Mouse (Mus musculus): ENCODE results near the gene Epha8. TPM values are rescaled to one million over a fixed set of nuclear protein-coding genes. Genes with fewer than 3 reads are reported as not detected.

The Epha8 gene
- total RNA-seq, 2 experiments from 2014 or later: 9.8 to 10.5 TPM

DNA sequence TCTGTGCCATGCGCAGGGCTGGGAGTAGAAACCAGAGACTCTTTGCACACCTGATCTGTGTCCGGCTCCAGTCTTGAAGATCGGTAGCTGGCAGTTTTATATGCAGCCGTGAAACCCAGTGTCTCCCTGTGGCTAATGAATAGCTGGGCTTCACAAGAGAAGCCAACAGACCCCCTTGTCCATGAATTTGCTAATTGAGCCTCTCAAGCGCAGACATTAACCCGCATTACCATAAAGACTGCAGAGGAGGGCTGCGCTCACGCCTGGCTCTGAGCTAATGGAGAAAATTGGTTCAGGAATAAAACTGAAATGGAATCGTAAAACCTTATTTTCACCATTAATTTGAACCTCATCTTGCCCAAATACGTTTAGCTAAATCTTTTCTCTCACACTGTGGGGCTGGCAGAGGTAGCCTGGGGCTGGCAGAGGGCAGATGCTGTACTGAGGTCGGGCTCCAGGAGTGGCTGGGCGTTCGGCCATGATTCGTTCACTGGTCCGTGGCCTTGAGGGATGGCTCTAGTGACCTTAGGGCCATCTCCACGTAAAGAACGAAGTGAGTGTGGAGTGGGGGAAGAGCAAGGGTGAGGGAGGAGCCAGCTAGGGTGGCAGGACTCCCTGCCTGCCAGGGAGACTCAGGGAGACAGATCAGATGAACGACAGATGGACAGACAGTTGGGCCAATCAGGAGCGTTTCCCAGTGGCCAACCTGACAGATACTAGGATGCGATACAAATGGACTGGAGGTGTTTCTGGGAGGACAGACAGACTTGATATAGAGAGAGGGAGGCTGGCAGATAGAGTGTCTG lies 40.1 kb downstream of the Epha8 start:
- intact Hi-C loops (cut with DNase I): no loop called here
- no peak for DNase-seq (ENCODE audit: low spot score in 2 of 2)

DNA sequence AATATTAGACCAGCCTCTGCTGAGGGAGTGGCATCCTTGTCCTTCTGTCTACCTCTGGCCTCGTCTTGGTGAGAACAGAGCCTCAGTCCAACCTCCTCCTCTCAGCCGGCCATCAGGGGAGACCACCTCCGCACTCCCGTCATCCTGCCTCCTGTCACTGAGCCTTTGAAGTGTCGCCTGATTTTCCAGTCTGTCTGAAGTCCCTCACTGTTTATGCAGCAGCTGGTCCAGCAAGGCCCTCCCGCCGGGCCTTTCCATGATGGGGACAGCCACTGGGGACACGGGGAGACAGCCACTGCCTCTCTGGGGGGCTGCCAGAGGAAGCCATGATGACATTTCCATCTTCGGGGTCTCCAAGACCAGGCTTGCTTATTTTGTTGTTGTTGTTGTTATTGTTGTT lies 43.8 kb downstream of the Epha8 start:
- DNase-seq (ENCODE audit: low spot score in 2 of 2): no peak

DNA sequence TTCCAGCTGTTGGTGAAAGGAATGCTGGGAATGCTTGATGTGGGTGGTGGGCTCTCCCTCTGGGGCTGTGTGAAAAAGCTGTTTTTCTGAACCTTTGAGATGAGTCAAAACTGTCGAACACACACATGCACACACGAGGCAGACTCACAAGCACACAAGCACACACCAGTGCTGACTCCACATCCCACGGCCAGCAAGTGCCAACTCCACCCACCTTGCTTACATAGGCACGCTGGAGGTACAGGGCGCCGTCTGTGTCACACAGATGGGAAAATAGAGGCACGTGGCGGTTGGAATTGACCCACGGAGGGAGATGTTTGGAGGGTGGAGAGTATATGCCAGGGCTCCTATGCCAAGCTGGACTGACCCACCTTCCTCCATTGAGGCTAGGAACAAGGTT lies 44.8 kb downstream of the Epha8 start:
- DNase-seq (ENCODE audit: low spot score in 2 of 2): peak in 1 of 2 experiments; percentile 30
- intact Hi-C loops (cut with DNase I): no loop called here

More for the DNA sequence above, 43.8 kb downstream of the Epha8 start:
- intact Hi-C loops (cut with DNase I): no loop called here

DNA sequence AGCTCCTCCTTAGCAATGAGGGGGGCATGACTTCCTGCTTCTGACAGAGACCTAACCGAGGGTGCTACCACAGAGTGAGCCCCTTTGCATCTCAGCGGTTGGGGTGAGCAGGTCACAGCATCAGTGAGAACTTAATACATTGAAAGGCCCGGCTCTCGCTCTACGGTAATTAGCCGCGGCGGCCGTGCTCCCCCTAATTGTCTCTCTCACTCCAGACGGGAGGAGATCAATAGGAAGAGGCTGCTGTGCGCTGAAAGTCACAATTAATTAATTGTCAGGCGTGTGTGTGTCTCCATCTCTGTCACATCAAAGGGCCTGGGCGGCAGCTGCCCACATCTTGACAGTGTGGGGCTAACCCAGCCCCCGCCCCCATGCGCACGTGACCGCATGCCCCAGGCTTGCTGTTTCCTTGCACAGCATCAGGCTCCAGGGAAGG lies 45.4 kb downstream of the Epha8 start:
- DNase-seq (ENCODE audit: low spot score in 2 of 2): no peak
- intact Hi-C loops (cut with DNase I): no loop called here

DNA sequence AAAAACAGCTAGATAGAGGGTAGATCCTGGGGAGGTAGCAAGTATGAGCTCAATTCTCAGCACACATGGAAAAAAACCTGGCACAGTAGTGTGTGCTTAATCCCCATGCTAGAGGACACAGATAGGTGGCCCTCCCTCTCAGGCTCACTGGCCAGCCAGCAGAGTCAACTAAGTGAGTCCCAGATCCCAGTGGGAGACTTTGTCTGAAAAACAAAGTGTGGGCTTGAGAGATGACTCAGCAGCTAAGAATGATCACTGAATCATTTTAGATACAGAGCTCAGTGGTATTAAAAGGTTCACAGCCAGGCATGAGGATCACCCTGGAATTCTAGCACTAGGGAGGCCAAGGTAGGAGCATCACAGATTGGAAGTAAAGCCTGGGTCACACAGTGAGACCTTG lies 48.8 kb downstream of the Epha8 start:
- DNase-seq (ENCODE audit: low spot score in 2 of 2): no peak
- intact Hi-C loops (cut with DNase I): loop anchor here (5.0 kb wide), 1 partner anchor 74 kb away; no protein-coding TSS in a partner anchor

DNA sequence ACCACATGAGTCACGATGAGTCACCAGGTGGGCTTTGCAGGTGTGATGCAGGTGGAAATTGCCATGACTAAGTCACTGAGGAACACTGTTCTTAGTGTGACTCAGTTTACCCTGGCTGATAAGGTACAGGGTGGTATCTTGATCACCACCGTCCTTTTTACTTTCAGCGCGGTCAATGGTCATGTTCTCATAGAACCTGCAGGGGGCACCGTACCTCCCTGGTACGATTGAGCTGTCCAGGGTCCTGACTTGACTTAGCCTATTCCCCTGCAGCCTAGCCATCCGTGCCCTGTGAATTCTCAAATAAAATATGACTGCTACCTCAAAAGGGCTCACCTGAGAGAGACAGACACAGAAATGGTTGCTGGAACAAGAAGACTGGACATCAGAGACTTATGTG lies 49.6 kb downstream of the Epha8 start:
- no peak for DNase-seq (ENCODE audit: low spot score in 2 of 2)
- intact Hi-C loops (cut with DNase I): loop anchor here (5.0 kb wide), 1 partner anchor 75 kb away; no protein-coding TSS in a partner anchor

- no peak for DNase-seq (ENCODE audit: low spot score in 2 of 2)
- intact Hi-C loops (cut with DNase I): loop anchor here (5.0 kb wide), 1 partner anchor 77 kb away; no protein-coding TSS in a partner anchor
Observed at GRCm38 (mm10) chr4:136904767-136905539, 51.7 kb downstream of the Epha8 start.

- intact Hi-C loops (cut with DNase I): loop anchor here (10.0 kb wide), 1 partner anchor 406 kb away; no protein-coding TSS in a partner anchor
Observed at GRCm38 (mm10) chr4:136899154-136899553, 57.5 kb downstream of the Epha8 start.

DNA sequence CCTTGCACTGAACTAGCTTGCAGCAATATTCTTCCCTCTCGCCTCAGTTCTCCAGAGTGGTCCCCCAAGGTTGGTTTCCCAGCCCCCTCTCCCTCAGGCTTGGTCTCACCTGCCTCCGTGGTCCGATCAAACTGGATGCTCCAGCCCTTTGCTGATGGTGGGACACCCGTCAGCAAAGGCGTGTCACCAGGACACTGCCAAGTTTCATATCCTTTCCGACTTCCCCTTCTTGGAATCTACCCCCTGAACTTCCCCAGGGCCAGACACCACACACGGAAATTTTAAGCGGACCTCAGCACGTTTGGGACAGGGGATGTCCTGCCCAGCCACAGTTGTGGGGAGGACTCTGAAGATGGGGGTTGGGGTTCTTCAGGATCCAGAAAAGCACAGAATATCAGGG lies 58.0 kb downstream of the Epha8 start, which contains the start of gene C1qa:
C1qa (minus strand) TSS at position 167 of the 400 bp plus-strand sequence.
- peak in 1 of 2 experiments; percentile 30 for DNase-seq (ENCODE audit: low spot score in 2 of 2)
- intact Hi-C loops (cut with DNase I): loop anchor here (10.0 kb wide), 1 partner anchor 406 kb away; no protein-coding TSS in a partner anchor

More at GRCm38 (mm10) chr4:136899154-136899553, 57.5 kb downstream of the Epha8 start:
- no peak for DNase-seq (ENCODE audit: low spot score in 2 of 2)

- intact Hi-C loops (cut with DNase I): loop anchor here (10.0 kb wide), 1 partner anchor 407 kb away; no protein-coding TSS in a partner anchor
- DNase-seq (ENCODE audit: low spot score in 2 of 2): no peak
Observed at GRCm38 (mm10) chr4:136898084-136898598, 58.5 kb downstream of the Epha8 start.

GRCm38 (mm10) chr4:136896461-136896860 lies 60.2 kb downstream of the Epha8 start:
- intact Hi-C loops (cut with DNase I): loop anchor here (10.0 kb wide), 1 partner anchor 408 kb away; no protein-coding TSS in a partner anchor
- no peak for DNase-seq (ENCODE audit: low spot score in 2 of 2)

DNA sequence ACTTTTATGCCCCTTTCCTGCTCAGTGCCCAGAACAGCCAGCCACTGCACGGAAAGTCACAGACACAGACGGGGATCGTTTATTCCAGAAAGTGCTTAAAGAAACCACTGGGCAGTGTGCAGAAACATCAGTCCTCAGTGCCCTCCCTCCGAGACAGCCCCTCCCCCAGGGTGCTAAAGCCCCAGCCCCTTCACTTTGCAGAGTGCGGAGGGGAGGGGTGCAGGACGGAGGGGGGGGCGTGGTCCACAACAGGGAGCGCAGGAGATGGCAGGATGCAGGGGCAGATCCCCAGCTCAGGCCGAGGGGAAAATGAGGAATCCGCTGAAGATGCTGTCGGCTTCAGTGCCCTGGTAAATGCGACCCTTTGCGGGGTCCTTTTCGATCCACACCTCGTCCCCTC lies 60.8 kb downstream of the Epha8 start:
- intact Hi-C loops (cut with DNase I): loop anchor here (10.0 kb wide), 1 partner anchor 409 kb away; no protein-coding TSS in a partner anchor
- DNase-seq (ENCODE audit: low spot score in 2 of 2): no peak

DNA sequence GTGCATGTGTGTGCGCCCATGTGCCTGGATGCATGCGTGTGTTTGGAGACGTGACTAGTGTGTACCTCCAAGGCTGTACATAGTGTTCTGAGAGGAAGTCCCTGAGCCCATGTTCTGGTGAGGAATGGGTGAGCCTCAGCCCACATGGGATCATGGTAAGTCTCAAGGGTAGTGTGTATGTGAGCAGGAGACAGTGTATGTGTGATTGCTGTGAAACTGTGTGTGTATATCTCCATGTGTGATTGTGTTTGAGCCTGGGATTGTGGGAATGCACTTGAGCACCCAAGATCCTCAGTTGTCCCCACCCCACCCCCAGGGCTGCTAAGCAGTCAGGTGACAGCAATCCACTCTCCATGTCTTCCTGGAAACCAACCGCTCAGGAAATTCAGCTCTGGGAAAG lies 61.8 kb downstream of the Epha8 start:
- no peak for DNase-seq (ENCODE audit: low spot score in 2 of 2)
- intact Hi-C loops (cut with DNase I): loop anchor here (1.0 to 10.0 kb wide), 3 partner anchors 87 to 410 kb away; no protein-coding TSS in a partner anchor

DNA sequence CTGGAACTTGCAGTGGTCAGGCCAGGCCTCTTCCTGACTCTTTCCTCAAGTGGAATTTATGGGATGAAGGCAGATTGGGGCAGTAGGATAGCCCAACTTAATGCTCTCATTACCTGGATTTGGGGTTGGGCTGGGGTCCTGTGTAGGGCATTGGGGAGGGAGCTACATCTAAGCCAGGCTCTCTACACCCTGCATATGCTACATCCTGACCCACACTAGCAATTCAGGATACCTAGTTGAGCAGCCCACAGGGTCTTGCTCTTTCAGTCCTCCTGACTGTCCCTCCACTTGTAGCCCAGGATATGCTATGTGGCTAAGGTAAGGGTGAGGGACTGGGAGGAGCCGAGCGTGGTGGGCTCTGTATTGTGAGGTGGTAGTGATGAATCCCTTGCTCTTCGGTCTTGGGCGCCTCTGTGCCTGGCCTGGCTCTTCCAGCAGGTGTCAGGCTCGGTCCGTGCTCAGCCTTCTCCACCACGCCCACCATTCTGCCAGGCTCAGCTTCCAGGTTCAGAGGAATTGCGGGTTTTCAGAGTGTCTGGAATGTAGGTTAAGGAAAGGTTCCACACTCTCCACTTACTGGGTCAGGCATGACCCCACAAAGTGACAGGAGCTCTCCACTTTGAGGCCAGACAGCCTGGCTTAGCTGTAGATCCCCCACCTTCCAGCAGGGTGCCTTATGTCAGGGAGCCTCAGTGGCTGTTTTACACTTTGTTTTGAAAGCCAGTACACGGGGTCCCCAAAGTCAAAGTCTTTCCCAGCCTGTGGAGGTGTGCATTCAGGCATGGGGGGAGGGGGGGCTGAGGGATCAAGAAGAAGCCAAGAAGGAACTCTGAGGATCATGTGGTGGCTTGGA lies 62.7 kb downstream of the Epha8 start:
- DNase-seq (ENCODE audit: low spot score in 2 of 2): peak; percentile 75 to 78
- intact Hi-C loops (cut with DNase I): loop anchor here (1.0 to 10.0 kb wide), 3 partner anchors 88 to 411 kb away; no protein-coding TSS in a partner anchor

- DNase-seq (ENCODE audit: low spot score in 2 of 2): peak; percentile 40 to 63
- intact Hi-C loops (cut with DNase I): loop anchor here (5.0 to 10.0 kb wide), 2 partner anchors 89 to 412 kb away; no protein-coding TSS in a partner anchor
Observed at GRCm38 (mm10) chr4:136892811-136893210, 63.8 kb downstream of the Epha8 start, which contains the start of gene C1qc. Gene C1qc, minus strand, starts transcription at chr4:136893065.

- intact Hi-C loops (cut with DNase I): loop anchor here (5.0 to 10.0 kb wide), 2 partner anchors 90 to 412 kb away; no protein-coding TSS in a partner anchor
Observed at GRCm38 (mm10) chr4:136892371-136892770, 64.2 kb downstream of the Epha8 start.

DNA sequence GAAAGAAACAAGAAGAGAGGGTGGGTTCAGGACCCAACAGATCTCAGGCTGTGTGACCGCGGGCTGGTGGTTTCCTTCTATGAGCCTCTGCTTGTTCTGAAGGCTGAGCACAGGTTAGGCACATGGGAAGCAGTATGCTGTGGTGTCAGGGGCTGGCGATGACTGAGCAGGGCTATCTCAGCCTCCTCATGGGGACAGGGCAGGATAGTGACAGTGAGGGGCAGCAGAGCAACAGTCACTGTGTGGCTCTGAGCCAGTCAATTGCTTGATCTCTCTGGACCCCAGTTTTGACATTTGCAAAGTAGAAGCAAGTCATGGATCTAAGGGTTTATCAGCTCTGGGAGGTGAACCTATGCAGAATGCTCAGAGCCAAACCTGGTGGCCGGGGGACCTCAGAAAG lies 65.5 kb downstream of the Epha8 start:
- no peak for DNase-seq (ENCODE audit: low spot score in 2 of 2)
- intact Hi-C loops (cut with DNase I): loop anchor here (5.0 to 10.0 kb wide), 2 partner anchors 91 to 414 kb away; no protein-coding TSS in a partner anchor

More at GRCm38 (mm10) chr4:136892371-136892770, 64.2 kb downstream of the Epha8 start:
- DNase-seq (ENCODE audit: low spot score in 2 of 2): no peak

GRCm38 (mm10) chr4:136889981-136890380 lies 66.6 kb downstream of the Epha8 start:
- intact Hi-C loops (cut with DNase I): loop anchor here (5.0 to 10.0 kb wide), 2 partner anchors 92 to 415 kb away; no protein-coding TSS in a partner anchor
- DNase-seq (ENCODE audit: low spot score in 2 of 2): no peak

Measured in left cerebral cortex, postnatal 14 days (tissue).